Mouse (Mus musculus) limb, embryonic 11.5 days (tissue): ENCODE measurements at regions not wholly inside any gene's neighbourhood (a gene's known extent, or its start where the extent isn't known, plus 50 kb on each side); places are given as distances from the start of the nearest gene placed in this dataset.

Experiments used
- ATAC-seq: fragments of 200-750 bp; cut with Nextera tagmentation; 2 replicates; pipeline ENCODE4 v1.8.0; 2017; ENCODE audit warnings: low read depth; ENCODE audit not compliant: insufficient number of reproducible peaks, low FRiP score, low TSS enrichment
- DNase-seq: peaks from one replicate; pipeline ENCODE4 v3.0.0-alpha.2; 2015; ENCODE audit warnings: low spot score
- H3K27ac ChIP-seq: fragments of 300-500 bp; sonication (generic); replicated peaks from 2 replicates; pipeline ENCODE4 v1.5.1; 2014; ENCODE audit warnings: low read depth, mild to moderate bottlenecking, low read length
- H3K27me3 ChIP-seq: fragments of 300-500 bp; sonication (generic); 2 replicates; pipeline ENCODE4 v1.6.1; 2014; ENCODE audit warnings: mild to moderate bottlenecking, low read length, mixed read lengths; ENCODE audit not compliant: control insufficient read depth, insufficient read depth
- H3K36me3 ChIP-seq: fragments of 300-500 bp; sonication (generic); 2 replicates; pipeline ENCODE4 v1.6.1; 2014; ENCODE audit warnings: mild to moderate bottlenecking, low read length, moderate library complexity, mixed read lengths; ENCODE audit not compliant: control insufficient read depth, insufficient read depth
- H3K4me1 ChIP-seq: fragments of 300-500 bp; sonication (generic); 2 replicates; pipeline ENCODE4 v1.6.1; 2014; ENCODE audit warnings: low read length, mixed read lengths; ENCODE audit not compliant: control insufficient read depth, insufficient read depth
- H3K4me2 ChIP-seq: fragments of 300-500 bp; sonication (generic); 2 replicates; pipeline ENCODE4 v1.6.1; 2014; ENCODE audit warnings: low read depth, mild to moderate bottlenecking, moderate library complexity; ENCODE audit not compliant: severe bottlenecking
- H3K4me3 ChIP-seq: fragments of 300-500 bp; sonication (generic); 2 replicates; pipeline ENCODE4 v1.5.1; 2014; ENCODE audit warnings: low read depth, low read length
- H3K9ac ChIP-seq: fragments of 300-500 bp; sonication (generic); 2 replicates; pipeline ENCODE4 v1.6.1; 2014; ENCODE audit warnings: mild to moderate bottlenecking, low read length
- H3K9me3 ChIP-seq: fragments of 300-500 bp; sonication (generic); 2 replicates; pipeline ENCODE4 v1.6.1; 2016; ENCODE audit warnings: low read length; ENCODE audit not compliant: control insufficient read depth
- WGBS: fragments of 180-500 bp; shearing (Covaris S2); extraction: QIAGEN DNeasy Blood & Tissue Kit; methylation state at CpG from one replicate; pipeline ENCODE4 v1.1.7; 2014; 5-methylcytosine and 5-hydroxymethylcytosine counted together

- 19% methylated on average over 4 of the region's 4 CpGs for WGBS
- Histone ChIP-seq H3K9ac (no peak overlapping the region), H3K27ac (no peak overlapping the region), H3K4me2 (no peak overlapping the region), H3K4me3 (no peak overlapping the region), H3K9me3 (no peaks in the 10 kb centered on the region), H3K27me3 (no peaks in the 10 kb centered on the region), H3K36me3 (no peaks in the 10 kb centered on the region), H3K4me1 (peaks cover 3% of the 10 kb centered on the region; the same call in 1 of the 2 replicates)
- DNase-seq (peak; percentile 22), ATAC-seq (no peak)
Observed at GRCm38 (mm10) chr13:6306616-6306988, 241.3 kb upstream of the Pitrm1 start.

- Histone ChIP-seq H3K27me3 (no peaks in the 10 kb centered on the region), H3K9me3 (no peaks in the 10 kb centered on the region), H3K4me3 (no peak overlapping the region), H3K9ac (no peak overlapping the region), H3K36me3 (no peaks in the 10 kb centered on the region), H3K4me1 (peaks cover 3% of the 10 kb centered on the region; the same call in 1 of the 2 replicates), H3K4me2 (no peak overlapping the region), H3K27ac (no peak overlapping the region)
- ATAC-seq (no peak), DNase-seq (no peak)
- WGBS, result 63% methylated on average over 7 of the region's 7 CpGs
Observed at GRCm38 (mm10) chr13:6306989-6307917, 240.7 kb upstream of the Pitrm1 start.

- no peaks in the 10 kb centered on the region for H3K4me1 ChIP-seq
- no peaks in the 10 kb centered on the region for H3K36me3 ChIP-seq
- no peak overlapping the region for H3K27ac ChIP-seq
- ATAC-seq, result no peak
- H3K9me3 ChIP-seq, result no peaks in the 10 kb centered on the region
- H3K27me3 ChIP-seq, result no peaks in the 10 kb centered on the region
- no peak for DNase-seq
- H3K4me3 ChIP-seq, result no peak overlapping the region
- H3K9ac ChIP-seq, result no peak overlapping the region
- no peak overlapping the region for H3K4me2 ChIP-seq
Observed at GRCm38 (mm10) chr13:6316201-6316600, 231.7 kb upstream of the Pitrm1 start.

GRCm38 (mm10) chr13:6323948-6324347 is 224.0 kb upstream of the Pitrm1 start:
- DNase-seq, result no peak
- WGBS, result 82% methylated on average over 2 of the region's 2 CpGs
- H3K27me3 ChIP-seq, result no peaks in the 10 kb centered on the region
- no peaks in the 10 kb centered on the region for H3K4me1 ChIP-seq
- H3K36me3 ChIP-seq, result no peaks in the 10 kb centered on the region
- no peak overlapping the region for H3K4me3 ChIP-seq
- no peaks in the 10 kb centered on the region for H3K9me3 ChIP-seq
- no peak overlapping the region for H3K9ac ChIP-seq
- H3K4me2 ChIP-seq, result no peak overlapping the region
- no peak overlapping the region for H3K27ac ChIP-seq
- no peak for ATAC-seq

GRCm38 (mm10) chr13:6330320-6330950 is 217.5 kb upstream of the Pitrm1 start:
- H3K9me3 ChIP-seq, result no peaks in the 10 kb centered on the region
- no peak overlapping the region for H3K27ac ChIP-seq
- H3K27me3 ChIP-seq, result no peaks in the 10 kb centered on the region
- no peak overlapping the region for H3K4me3 ChIP-seq
- H3K4me1 ChIP-seq, result no peaks in the 10 kb centered on the region
- H3K9ac ChIP-seq, result no peak overlapping the region
- H3K36me3 ChIP-seq, result no peaks in the 10 kb centered on the region
- H3K4me2 ChIP-seq, result no peak overlapping the region
- ATAC-seq, result no peak
- 90% methylated on average over 3 of the region's 3 CpGs for WGBS
- no peak for DNase-seq

GRCm38 (mm10) chr13:6340157-6340556 is 207.8 kb upstream of the Pitrm1 start:
- WGBS, result 75% methylated on average over 7 of the region's 7 CpGs
- H3K27me3 ChIP-seq, result no peaks in the 10 kb centered on the region
- H3K36me3 ChIP-seq, result no peaks in the 10 kb centered on the region
- H3K27ac ChIP-seq, result no peak overlapping the region
- DNase-seq (no peak), ATAC-seq (no peak)
- no peak overlapping the region for H3K9ac ChIP-seq
- H3K9me3 ChIP-seq, result no peaks in the 10 kb centered on the region
- H3K4me3 ChIP-seq, result no peak overlapping the region
- no peaks in the 10 kb centered on the region for H3K4me1 ChIP-seq
- H3K4me2 ChIP-seq, result no peak overlapping the region

- H3K27me3 ChIP-seq, result no peaks in the 10 kb centered on the region
- ATAC-seq, result no peak
- no peak overlapping the region for H3K4me2 ChIP-seq
- H3K9me3 ChIP-seq, result no peaks in the 10 kb centered on the region
- DNase-seq, result no peak
- H3K4me3 ChIP-seq, result no peak overlapping the region
- no peak overlapping the region for H3K9ac ChIP-seq
- no peak overlapping the region for H3K27ac ChIP-seq
- H3K36me3 ChIP-seq, result no peaks in the 10 kb centered on the region
- 73% methylated on average over 3 of the region's 3 CpGs for WGBS
- H3K4me1 ChIP-seq, result no peaks in the 10 kb centered on the region
Observed at GRCm38 (mm10) chr13:6341102-6341737, 206.7 kb upstream of the Pitrm1 start.

- DNase-seq (no peak), ATAC-seq (no peak)
- Histone ChIP-seq H3K27me3 (no peaks in the 10 kb centered on the region), H3K4me2 (no peak overlapping the region), H3K9me3 (no peaks in the 10 kb centered on the region), H3K36me3 (no peaks in the 10 kb centered on the region), H3K9ac (no peak overlapping the region), H3K4me3 (no peak overlapping the region), H3K4me1 (no peaks in the 10 kb centered on the region), H3K27ac (no peak overlapping the region)
- WGBS, result 82% methylated on average over 4 of the region's 4 CpGs
Observed at GRCm38 (mm10) chr13:6365169-6365568, 182.8 kb upstream of the Pitrm1 start.
